Mouse (Mus musculus): ENCODE results near the gene Nrxn1. TPM values are rescaled to one million over a fixed set of nuclear protein-coding genes. Genes with fewer than 3 reads are reported as not detected.

The Nrxn1 gene
- polyA plus RNA-seq, 1 experiment from 2014 or later: 1.9 TPM

DNA sequence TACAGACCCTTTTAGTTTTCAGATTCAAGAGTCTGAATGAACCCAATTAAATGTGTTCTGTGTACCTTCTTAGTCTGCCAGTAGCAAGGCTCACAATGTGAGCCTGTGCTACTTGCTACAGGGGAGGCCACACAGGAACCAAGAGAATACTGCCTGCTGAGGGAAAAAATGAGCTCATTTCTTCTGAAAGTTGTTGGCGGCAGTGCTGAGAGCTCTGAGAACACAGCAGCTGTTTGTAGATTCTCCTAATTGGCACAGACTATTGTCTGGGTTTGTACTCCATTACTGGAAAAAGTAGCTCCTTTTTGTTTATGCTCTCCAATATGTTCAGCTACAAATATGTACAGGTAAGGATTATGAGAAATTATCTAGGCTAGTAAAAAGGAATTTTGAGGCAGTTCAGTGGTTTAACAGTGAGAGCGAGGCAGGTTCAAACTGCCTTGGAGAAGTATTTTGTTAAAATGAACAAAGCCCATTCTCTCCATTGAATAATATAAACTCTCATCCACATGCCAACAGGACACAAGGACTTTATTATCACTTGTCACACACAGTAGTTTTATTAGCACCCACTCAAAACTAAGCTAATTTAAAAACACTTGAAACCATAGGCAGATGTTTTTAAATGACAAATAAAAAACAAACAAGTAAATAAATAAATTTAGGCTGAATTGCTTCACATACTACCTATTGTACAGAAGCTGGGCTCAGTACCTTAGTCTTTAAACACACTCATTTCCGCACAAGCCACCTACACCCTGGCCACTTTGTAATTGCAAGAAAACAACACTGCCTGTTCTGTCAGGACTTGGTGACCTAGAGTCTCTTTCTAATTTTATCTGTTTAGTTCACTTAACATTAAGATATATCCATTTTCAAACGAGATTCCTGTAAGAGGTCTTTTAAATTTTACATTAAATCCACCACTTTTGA lies 200.3 kb downstream of the Nrxn1 start:
- H3K9me3 ChIP-seq (ENCODE audit: control insufficient read depth, low read length): no peaks in the 10 kb centered on the region
- H3K4me1 ChIP-seq (replicated peaks; ENCODE audit: control insufficient read depth, insufficient read depth): no peaks in the 10 kb centered on the region
- WGBS: 59% methylated on average over 4 of the region's 4 CpGs
- H3K36me3 ChIP-seq (ENCODE audit: control insufficient read depth, insufficient read depth, low read length): no peaks in the 10 kb centered on the region
- H3K9ac ChIP-seq (ENCODE audit: low read length): no peak overlapping the region
- no peak overlapping the region for H3K27ac ChIP-seq (replicated peaks)
- H3K4me2 ChIP-seq (replicated peaks; ENCODE audit: low read depth): no peak overlapping the region
- no peak for ATAC-seq (ENCODE audit: low FRiP score, low TSS enrichment)
- TF ChIP-seq CTCF (IDR thresholded peaks at IDR 0.05; ENCODE audit: low read depth) (no peak), EP300 (optimal IDR thresholded peaks at IDR 0.05) (no peak)
- no peak overlapping the region for H3K4me3 ChIP-seq (ENCODE audit: low read depth, low read length)
- H3K27me3 ChIP-seq (ENCODE audit: control insufficient read depth, insufficient read depth, low read length): no peaks in the 10 kb centered on the region
- no peak for DNase-seq (ENCODE audit: low spot score)

DNA sequence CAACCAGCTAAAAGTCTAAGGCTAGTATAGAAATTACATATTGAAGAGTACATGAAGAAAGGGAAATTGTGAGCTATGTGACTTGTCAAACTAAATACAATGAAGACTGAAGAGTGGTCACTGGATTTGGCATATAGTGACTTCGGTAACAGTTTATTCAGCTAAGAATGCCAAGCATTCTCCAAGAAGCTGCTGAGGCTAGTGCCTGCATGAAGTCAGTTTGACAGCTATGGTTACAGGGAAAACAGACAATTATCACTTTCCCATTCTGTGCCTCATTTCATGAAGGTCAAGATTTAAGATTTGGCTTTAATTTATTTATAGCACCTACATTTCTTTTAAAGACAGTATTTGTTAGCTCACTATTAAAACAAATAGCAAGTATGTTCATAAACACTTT lies 201.2 kb downstream of the Nrxn1 start:
- TF ChIP-seq EP300 (optimal IDR thresholded peaks at IDR 0.05) (no peak), CTCF (IDR thresholded peaks at IDR 0.05; ENCODE audit: low read depth) (no peak)
- Histone ChIP-seq H3K27me3 (ENCODE audit: control insufficient read depth, insufficient read depth, low read length) (no peaks in the 10 kb centered on the region), H3K4me1 (replicated peaks; ENCODE audit: control insufficient read depth, insufficient read depth) (no peaks in the 10 kb centered on the region), H3K36me3 (ENCODE audit: control insufficient read depth, insufficient read depth, low read length) (no peaks in the 10 kb centered on the region), H3K9me3 (ENCODE audit: control insufficient read depth, low read length) (no peaks in the 10 kb centered on the region), H3K4me2 (replicated peaks; ENCODE audit: low read depth) (no peak overlapping the region), H3K4me3 (ENCODE audit: low read depth, low read length) (no peak overlapping the region), H3K27ac (replicated peaks) (no peak overlapping the region), H3K9ac (ENCODE audit: low read length) (no peak overlapping the region)
- 51% methylated on average over 1 of the region's 1 CpGs for WGBS
- DNase-seq (ENCODE audit: low spot score): no peak
- no peak for ATAC-seq (ENCODE audit: low FRiP score, low TSS enrichment)

DNA sequence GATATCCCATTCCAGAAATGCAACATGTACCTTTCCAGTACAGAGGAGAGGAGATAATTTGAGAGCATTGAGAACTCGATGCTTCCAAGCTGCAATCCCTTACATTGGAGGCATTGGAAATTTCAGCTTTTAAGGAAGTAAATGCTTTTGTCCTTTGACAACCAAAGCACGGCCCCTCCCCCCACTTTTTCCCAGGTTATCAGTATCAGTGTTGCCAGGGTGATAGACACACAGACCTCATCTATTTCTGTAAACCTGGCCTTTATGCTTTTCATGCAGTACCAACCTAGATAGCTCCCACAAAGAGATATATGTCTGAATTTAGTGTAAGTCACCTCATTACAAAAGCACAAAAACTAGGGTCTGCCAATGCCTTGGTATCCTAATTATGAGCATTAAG lies 235.6 kb downstream of the Nrxn1 start:
- Histone ChIP-seq H3K9ac (ENCODE audit: low read length) (no peak overlapping the region), H3K4me2 (replicated peaks; ENCODE audit: low read depth) (no peak overlapping the region), H3K36me3 (ENCODE audit: control insufficient read depth, insufficient read depth, low read length) (no peaks in the 10 kb centered on the region), H3K27me3 (ENCODE audit: control insufficient read depth, insufficient read depth, low read length) (no peaks in the 10 kb centered on the region), H3K4me3 (ENCODE audit: low read depth, low read length) (no peak overlapping the region), H3K9me3 (ENCODE audit: control insufficient read depth, low read length) (no peaks in the 10 kb centered on the region), H3K27ac (replicated peaks) (no peak overlapping the region), H3K4me1 (replicated peaks; ENCODE audit: control insufficient read depth, insufficient read depth) (no peaks in the 10 kb centered on the region)
- DNase-seq (ENCODE audit: low spot score): no peak
- TF ChIP-seq EP300 (optimal IDR thresholded peaks at IDR 0.05): no peak
- TF ChIP-seq CTCF (IDR thresholded peaks at IDR 0.05; ENCODE audit: low read depth): no peak
- WGBS: 42% methylated on average over 2 of the region's 2 CpGs
- ATAC-seq (ENCODE audit: low FRiP score, low TSS enrichment): no peak

DNA sequence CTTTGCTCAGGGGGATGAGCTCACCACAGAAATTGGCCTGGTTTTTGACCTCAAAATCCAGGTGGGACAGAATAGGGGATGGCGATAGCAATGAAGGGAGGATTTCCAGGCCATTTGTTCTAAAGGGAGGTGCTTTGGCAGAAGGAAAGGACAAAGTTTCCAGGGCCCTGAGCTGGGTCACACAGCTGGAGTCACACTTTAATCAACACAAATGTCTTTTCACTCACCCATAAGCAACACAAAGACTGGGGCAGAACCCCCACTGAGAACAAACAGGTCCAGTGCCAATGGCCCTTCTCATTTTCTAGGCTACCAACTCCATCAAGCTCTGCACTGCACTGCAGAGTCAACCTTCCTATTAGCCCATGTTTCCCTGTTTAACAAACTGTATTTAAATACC lies 249.0 kb downstream of the Nrxn1 start:
- 32% methylated on average over 1 of the region's 1 CpGs for WGBS
- Histone ChIP-seq H3K4me1 (replicated peaks; ENCODE audit: control insufficient read depth, insufficient read depth) (no peaks in the 10 kb centered on the region), H3K36me3 (ENCODE audit: control insufficient read depth, insufficient read depth, low read length) (no peaks in the 10 kb centered on the region), H3K4me3 (ENCODE audit: low read depth, low read length) (no peak overlapping the region), H3K27me3 (ENCODE audit: control insufficient read depth, insufficient read depth, low read length) (no peaks in the 10 kb centered on the region), H3K9me3 (ENCODE audit: control insufficient read depth, low read length) (no peaks in the 10 kb centered on the region), H3K27ac (replicated peaks) (no peak overlapping the region), H3K9ac (ENCODE audit: low read length) (no peak overlapping the region), H3K4me2 (replicated peaks; ENCODE audit: low read depth) (no peak overlapping the region)
- DNase-seq (ENCODE audit: low spot score) (no peak), ATAC-seq (ENCODE audit: low FRiP score, low TSS enrichment) (no peak)
- TF ChIP-seq CTCF (IDR thresholded peaks at IDR 0.05; ENCODE audit: low read depth) (no peak), EP300 (optimal IDR thresholded peaks at IDR 0.05) (no peak)

DNA sequence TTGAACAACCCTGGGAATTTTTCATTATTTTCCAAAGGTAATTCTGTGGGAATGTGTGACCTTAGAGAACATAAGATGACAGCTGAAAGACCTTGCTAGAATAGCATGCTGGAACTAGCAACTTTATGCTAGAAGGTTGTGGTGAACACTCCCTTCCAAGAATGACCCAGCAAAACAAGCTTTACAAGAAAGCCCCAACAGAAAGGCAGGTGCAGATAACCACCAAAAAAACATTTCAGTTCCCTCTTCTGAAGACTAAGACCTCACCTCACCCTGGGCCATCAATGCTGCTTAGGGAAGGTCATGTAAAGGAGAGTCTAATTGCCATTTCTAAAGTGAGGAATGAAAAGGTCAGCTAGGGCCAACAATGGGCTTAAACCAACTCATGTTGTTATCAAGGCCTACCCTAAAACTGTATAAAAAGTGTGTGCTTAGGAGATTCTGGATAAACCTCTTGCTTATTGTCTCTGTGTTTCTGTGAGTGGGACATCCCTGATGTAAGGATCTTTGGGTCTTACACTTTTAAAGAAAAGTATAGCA lies 249.7 kb downstream of the Nrxn1 start:
- Histone ChIP-seq H3K27ac (replicated peaks) (no peak overlapping the region), H3K27me3 (ENCODE audit: control insufficient read depth, insufficient read depth, low read length) (no peaks in the 10 kb centered on the region), H3K4me1 (replicated peaks; ENCODE audit: control insufficient read depth, insufficient read depth) (no peaks in the 10 kb centered on the region), H3K9ac (ENCODE audit: low read length) (no peak overlapping the region), H3K4me3 (ENCODE audit: low read depth, low read length) (no peak overlapping the region), H3K4me2 (replicated peaks; ENCODE audit: low read depth) (no peak overlapping the region), H3K9me3 (ENCODE audit: control insufficient read depth, low read length) (no peaks in the 10 kb centered on the region), H3K36me3 (ENCODE audit: control insufficient read depth, insufficient read depth, low read length) (no peaks in the 10 kb centered on the region)
- TF ChIP-seq EP300 (optimal IDR thresholded peaks at IDR 0.05) (no peak), CTCF (IDR thresholded peaks at IDR 0.05; ENCODE audit: low read depth) (no peak)
- ATAC-seq (ENCODE audit: low FRiP score, low TSS enrichment): no peak
- no peak for DNase-seq (ENCODE audit: low spot score)

DNA sequence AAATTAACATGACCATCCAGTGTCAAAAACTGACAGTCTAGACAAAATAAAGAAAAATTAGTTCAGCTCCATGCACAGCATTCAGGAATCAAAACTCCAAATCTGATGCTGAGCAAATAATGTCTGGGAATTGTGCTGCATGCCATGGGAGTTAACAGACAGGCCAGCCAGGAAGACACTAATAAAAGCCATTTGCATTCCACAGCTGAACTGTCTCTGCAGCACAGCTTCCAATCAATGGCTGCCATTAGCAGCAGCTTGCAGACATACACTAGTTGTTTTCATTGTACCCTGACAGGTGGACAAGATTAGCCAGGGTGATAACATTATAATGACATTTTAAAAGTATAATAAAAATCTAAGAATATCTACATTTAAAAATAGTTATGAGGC lies 255.9 kb downstream of the Nrxn1 start:
- DNase-seq (ENCODE audit: low spot score): no peak
- H3K4me3 ChIP-seq (ENCODE audit: low read depth, low read length): no peak overlapping the region

More for the DNA sequence above, 255.9 kb downstream of the Nrxn1 start:
- Histone ChIP-seq H3K9ac (ENCODE audit: low read length) (no peak overlapping the region), H3K4me1 (replicated peaks; ENCODE audit: control insufficient read depth, insufficient read depth) (no peaks in the 10 kb centered on the region), H3K27ac (replicated peaks) (no peak overlapping the region), H3K36me3 (ENCODE audit: control insufficient read depth, insufficient read depth, low read length) (no peaks in the 10 kb centered on the region), H3K4me2 (replicated peaks; ENCODE audit: low read depth) (no peak overlapping the region), H3K27me3 (ENCODE audit: control insufficient read depth, insufficient read depth, low read length) (no peaks in the 10 kb centered on the region), H3K9me3 (ENCODE audit: control insufficient read depth, low read length) (no peaks in the 10 kb centered on the region)
- TF ChIP-seq EP300 (optimal IDR thresholded peaks at IDR 0.05): no peak
- no peak for TF ChIP-seq CTCF (IDR thresholded peaks at IDR 0.05; ENCODE audit: low read depth)
- no peak for ATAC-seq (ENCODE audit: low FRiP score, low TSS enrichment)
